Mouse (Mus musculus): ENCODE measurements at regions not wholly inside any gene's neighbourhood (a gene's known extent, or its start where the extent isn't known, plus 50 kb on each side); places are given as distances from the start of the nearest gene placed in this dataset.

GRCm38 (mm10) chr4:48889074-48889592 lies 169.9 kb upstream of the Plppr1 start:
- DNase-seq, result no peak

GRCm38 (mm10) chr4:48904551-48904950 lies 154.5 kb upstream of the Plppr1 start:
- DNase-seq, result no peak

DNA sequence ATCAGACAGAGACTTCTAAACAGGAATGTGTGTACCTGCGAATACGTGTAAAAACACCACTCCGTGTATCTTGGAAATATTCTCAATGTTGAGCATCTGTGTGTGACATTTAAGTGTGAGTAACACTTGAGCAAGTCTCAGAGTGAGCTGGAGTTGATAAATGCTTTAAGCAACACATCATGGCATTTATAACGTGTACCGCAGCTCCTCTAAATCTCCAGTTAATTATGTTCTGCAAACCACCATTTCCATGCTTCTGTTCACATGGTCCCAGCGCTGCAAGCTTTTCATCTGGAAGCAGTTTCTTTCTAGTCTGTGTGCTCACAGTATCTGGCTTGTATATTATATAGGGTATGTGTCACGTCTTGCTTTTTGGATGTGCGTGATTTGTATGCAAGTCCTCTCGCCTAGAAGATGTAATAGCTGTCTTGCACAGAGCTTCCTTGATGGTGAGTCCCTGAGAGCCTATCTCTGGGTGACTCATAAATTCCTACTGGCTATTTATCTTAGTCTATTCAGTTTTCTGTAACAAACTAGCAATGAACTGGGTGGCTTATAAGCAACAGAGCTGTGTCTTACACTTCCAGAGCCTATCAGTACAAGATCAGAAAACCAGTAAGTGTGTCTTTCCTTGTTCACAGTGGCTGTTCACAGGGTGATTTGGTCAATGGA lies 153.7 kb upstream of the Plppr1 start:
- DNase-seq, result no peak

DNA sequence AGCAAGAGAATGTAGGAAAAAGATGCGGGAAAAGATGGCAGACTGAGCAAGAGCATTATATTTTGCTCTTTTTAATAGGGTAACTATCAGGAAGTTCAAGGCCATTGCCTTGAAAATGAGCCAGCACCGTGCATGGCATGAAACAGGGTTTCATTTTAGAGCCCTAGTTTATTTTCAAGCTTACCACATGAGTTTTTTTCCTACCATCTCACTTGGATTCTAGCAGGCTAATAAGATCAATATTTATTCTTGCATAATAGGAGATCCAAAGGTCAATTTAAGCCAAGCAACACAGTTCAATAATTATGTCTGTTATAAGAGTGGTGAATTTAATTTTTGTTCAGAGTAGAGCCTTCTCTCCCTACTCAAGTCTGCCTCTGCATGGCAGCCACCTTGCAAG lies 149.9 kb upstream of the Plppr1 start:
- no peak for DNase-seq

- DNase-seq, result no peak
Measured at GRCm38 (mm10) chr4:48913301-48913700, 145.8 kb upstream of the Plppr1 start.

DNA sequence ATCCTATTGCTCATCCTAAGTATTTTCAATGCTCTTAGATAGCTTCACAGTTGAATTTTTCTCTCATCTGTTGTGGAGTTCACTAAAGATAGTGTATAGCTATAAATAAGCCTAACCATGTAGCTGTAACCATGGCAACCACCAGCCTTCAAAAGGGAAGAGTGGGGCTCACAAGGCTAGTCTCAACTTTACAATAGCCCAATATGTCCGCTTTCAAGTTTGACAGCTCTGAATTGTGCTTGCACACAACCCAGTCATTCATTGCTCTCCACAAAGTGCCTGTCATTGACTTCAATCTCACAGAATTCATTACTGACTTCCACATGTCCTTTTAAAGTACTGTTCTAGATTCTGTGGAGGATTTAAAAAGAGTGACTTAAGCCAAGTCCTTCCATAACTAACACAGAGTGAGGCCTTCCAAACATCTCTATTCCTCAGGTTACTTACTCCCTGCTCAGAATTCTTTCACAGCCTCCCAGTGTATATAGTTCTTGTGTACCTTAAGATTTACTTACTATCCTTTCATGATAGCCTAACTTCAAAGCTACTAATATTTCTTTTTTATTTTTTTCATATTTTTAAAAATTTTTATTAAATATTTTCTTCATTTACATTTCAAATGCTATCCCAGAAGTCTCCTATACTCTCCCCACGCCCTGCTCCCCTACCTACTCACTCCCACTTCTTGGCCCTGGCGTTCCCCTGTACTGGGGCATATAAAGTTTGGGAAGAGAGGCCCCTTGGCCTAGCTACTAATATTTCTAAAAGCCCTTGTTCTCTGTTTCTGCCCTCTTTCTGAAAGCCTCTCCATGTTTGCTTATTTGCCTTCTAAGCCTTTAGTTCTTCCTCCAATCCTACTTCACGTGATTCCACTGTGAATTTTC lies 134.3 kb upstream of the Plppr1 start:
- DNase-seq, result peak; percentile 46

GRCm38 (mm10) chr4:48938420-48938819 lies 120.7 kb upstream of the Plppr1 start:
- no peak for DNase-seq

- no peak for DNase-seq
Measured at GRCm38 (mm10) chr4:48938892-48939291, 120.2 kb upstream of the Plppr1 start.

DNA sequence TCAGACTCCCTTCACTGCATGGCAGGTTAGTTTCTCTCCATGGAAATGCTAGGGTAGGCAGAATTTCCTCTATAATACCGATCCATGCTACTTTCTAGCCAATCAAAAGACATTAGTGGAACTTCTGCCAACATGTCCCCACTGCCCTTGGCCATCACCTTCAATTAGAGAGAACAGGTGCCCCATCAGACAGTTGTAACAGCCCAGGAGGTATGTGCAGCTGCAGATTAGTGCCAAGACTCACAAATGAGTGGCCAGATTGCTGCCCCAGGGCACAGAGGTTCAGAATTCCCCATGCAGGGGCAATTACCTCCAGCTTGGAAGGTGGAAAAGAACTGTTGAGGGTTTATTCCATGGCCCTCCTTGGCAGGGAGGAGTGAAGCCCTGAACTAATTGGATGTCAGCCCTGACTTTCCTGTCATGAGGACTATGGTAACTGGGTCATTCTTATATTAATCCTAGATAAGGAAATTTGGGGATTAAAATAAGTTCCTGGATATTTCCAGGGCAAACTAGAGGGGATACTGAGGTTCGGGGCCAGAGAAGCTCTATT lies 113.7 kb upstream of the Plppr1 start:
- DNase-seq, result no peak

GRCm38 (mm10) chr4:48952965-48953364 lies 106.1 kb upstream of the Plppr1 start:
- DNase-seq, result no peak

GRCm38 (mm10) chr4:48975810-48976209 lies 83.3 kb upstream of the Plppr1 start:
- DNase-seq, result peak; percentile 9

- no peak for DNase-seq
Measured at GRCm38 (mm10) chr4:48992021-48992420, 67.1 kb upstream of the Plppr1 start.

Data from right cerebral cortex, postnatal 14 days (tissue).